Mouse (Mus musculus): ENCODE measurements around the gene Mat2a.

DNA sequence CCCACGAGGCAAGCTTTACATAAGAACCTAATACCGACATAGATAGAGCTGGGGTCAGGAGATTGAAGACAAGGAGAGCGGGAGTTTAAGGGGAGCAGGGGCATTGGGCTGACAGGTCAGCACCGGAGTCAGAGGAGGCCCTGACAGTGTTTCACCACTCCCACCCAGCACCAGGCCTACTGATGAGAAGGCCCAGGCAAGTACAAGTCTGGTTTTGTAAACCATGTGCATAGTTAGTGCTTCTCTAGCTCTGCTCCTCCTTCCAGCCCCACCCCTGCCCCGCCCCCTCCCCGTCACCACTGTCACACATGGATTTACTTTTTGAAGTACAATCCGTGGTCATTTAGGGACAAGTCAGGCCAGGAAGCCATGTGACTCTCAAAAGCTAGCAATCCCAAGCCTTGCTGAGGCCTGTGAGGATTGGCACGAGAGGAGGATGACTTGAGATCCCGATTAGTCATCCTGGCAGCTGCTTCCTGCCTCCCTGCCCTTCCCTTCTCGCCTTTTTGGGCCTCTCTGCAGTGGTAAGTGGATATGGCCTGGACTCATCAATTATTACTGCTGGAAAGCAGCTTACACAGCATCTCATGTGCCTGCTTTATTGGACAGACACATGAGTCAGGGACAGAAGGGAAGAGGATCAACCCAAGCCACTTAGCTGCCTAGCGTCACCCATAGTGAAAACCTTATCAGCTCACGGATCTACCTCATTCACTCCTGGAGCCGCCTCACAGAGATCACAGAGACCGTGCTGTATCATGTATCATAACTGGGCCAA lies 34.1 kb upstream of the Mat2a start:
- TF ChIP-seq CTCF (IDR thresholded peaks at IDR 0.05; ENCODE audit: low read depth) (no peak), EP300 (IDR thresholded peaks at IDR 0.05; ENCODE audit: low read depth) (no peak)

Measured in liver, embryonic 14.5 days (tissue).